Mouse (Mus musculus) urinary bladder, adult 18-20 months (tissue): Measurements from ENCODE around the gene Mki67.

Experiments
- DNase-seq, 2 experiments: peaks; one replicate each; pipeline ENCODE4 v3.0.0; 2022; ENCODE audit warnings: low spot score in 2 of 2, mixed read lengths in 2 of 2

Gene Mki67

GRCm38 (mm10) chr7:135715642-135716444 is at the start of gene Mki67:
TSS of gene Mki67 (minus strand) at chr7:135716361.
- DNase-seq: peak in 1 of 2 experiments; percentile 27

- DNase-seq: no peak
These were observed 47.1 kb upstream of the Mki67 start for GRCm38 (mm10) chr7:135763311-135763710.

- no peak for DNase-seq
These were observed 42.8 kb upstream of the Mki67 start for GRCm38 (mm10) chr7:135758754-135759510.

- DNase-seq: no peak
These were observed 42.0 kb upstream of the Mki67 start for GRCm38 (mm10) chr7:135758171-135758570.

GRCm38 (mm10) chr7:135756984-135757586 is 40.9 kb upstream of the Mki67 start:
- DNase-seq: no peak

- DNase-seq: peak in 1 of 2 experiments; percentile 21
These were observed 32.8 kb upstream of the Mki67 start for GRCm38 (mm10) chr7:135748986-135749385.

- DNase-seq: no peak
These were observed 30.9 kb upstream of the Mki67 start for GRCm38 (mm10) chr7:135747072-135747471.

- DNase-seq: no peak
These were observed 30.4 kb upstream of the Mki67 start for GRCm38 (mm10) chr7:135746528-135746927.

- peak in 1 of 2 experiments; percentile 17 for DNase-seq
These were observed 28.9 kb upstream of the Mki67 start for GRCm38 (mm10) chr7:135745091-135745490.

GRCm38 (mm10) chr7:135740453-135740852 is 24.3 kb upstream of the Mki67 start:
- no peak for DNase-seq

GRCm38 (mm10) chr7:135736581-135736886 is 20.4 kb upstream of the Mki67 start:
- DNase-seq: no peak

GRCm38 (mm10) chr7:135735691-135736580 is 19.8 kb upstream of the Mki67 start:
- peak; percentile 81 to 85 for DNase-seq

GRCm38 (mm10) chr7:135734911-135735646 is 18.9 kb upstream of the Mki67 start:
- no peak for DNase-seq

- peak in 1 of 2 experiments; percentile 5 for DNase-seq
These were observed 18.2 kb upstream of the Mki67 start for GRCm38 (mm10) chr7:135734379-135734778.

- no peak for DNase-seq
These were observed 11.9 kb upstream of the Mki67 start for GRCm38 (mm10) chr7:135728038-135728437.

GRCm38 (mm10) chr7:135726707-135727106 is 10.5 kb upstream of the Mki67 start:
- DNase-seq: no peak

- DNase-seq: no peak
These were observed 7.6 kb upstream of the Mki67 start for GRCm38 (mm10) chr7:135723672-135724341.

GRCm38 (mm10) chr7:135722011-135722838 is 6.1 kb upstream of the Mki67 start:
- DNase-seq: peak in 1 of 2 experiments; percentile 20

- no peak for DNase-seq
These were observed 5.4 kb upstream of the Mki67 start for GRCm38 (mm10) chr7:135721436-135721992.
